Mouse (Mus musculus) neural tube, embryonic 12.5 days (tissue): ENCODE measurements around the gene Sowahb. TPM values are rescaled to one million over a fixed set of nuclear protein-coding genes. Genes with fewer than 3 reads are reported as not detected.
"Not testable (repeated sequence)": the region's sequence is repeated elsewhere in the genome, so short reads cannot be mapped to it uniquely, and the experiment has no call there.

Experiments
- ATAC-seq: fragments of 200-750 bp; cut with Nextera tagmentation; 2 replicates; pipeline ENCODE4 v1.8.0; 2017; ENCODE audit warnings: low read depth, mild to moderate bottlenecking, moderate TSS enrichment, moderate library complexity; ENCODE audit not compliant: low FRiP score
- H3K27ac ChIP-seq: fragments of 300-500 bp; sonication (generic); 2 replicates; pipeline ENCODE4 v1.5.1; 2016
- H3K27me3 ChIP-seq: fragments of 300-500 bp; sonication (generic); replicated peaks from 2 replicates; pipeline ENCODE4 v1.6.1; 2016; ENCODE audit warnings: mild to moderate bottlenecking
- H3K36me3 ChIP-seq: fragments of 300-500 bp; sonication (generic); 2 replicates; pipeline ENCODE4 v1.6.1; 2016; ENCODE audit warnings: mild to moderate bottlenecking
- H3K4me1 ChIP-seq: fragments of 300-500 bp; sonication (generic); 2 replicates; pipeline ENCODE4 v1.6.1; 2016
- H3K4me2 ChIP-seq: fragments of 300-500 bp; sonication (generic); replicated peaks from 2 replicates; pipeline ENCODE4 v1.6.1; 2016; ENCODE audit warnings: mild to moderate bottlenecking
- H3K4me3 ChIP-seq: fragments of 300-500 bp; sonication (generic); 2 replicates; pipeline ENCODE4 v1.5.1; 2016
- H3K9ac ChIP-seq: fragments of 300-500 bp; sonication (generic); 2 replicates; pipeline ENCODE4 v1.6.1; 2016; ENCODE audit warnings: mild to moderate bottlenecking
- H3K9me3 ChIP-seq: fragments of 300-500 bp; sonication (generic); 2 replicates; pipeline ENCODE4 v1.6.1; 2016; ENCODE audit warnings: mild to moderate bottlenecking
- WGBS: fragments of 180-500 bp; shearing (Covaris S2); methylation state at CpG from one replicate; pipeline ENCODE4 v1.1.7; 2016; 5-methylcytosine and 5-hydroxymethylcytosine counted together
- polyA plus RNA-seq: library from polyadenylated mRNA; unstranded; fragments of >200 nt; fragmentation: Nextera tagmentation; extraction: Ambion mirVana; gene quantifications from 2 replicates; pipeline ENCODE4 v1.2.1, GENCODE M21; 2016

Gene Sowahb
- polyA plus RNA-seq, 1 experiment from 2014 or later, result not detected

DNA sequence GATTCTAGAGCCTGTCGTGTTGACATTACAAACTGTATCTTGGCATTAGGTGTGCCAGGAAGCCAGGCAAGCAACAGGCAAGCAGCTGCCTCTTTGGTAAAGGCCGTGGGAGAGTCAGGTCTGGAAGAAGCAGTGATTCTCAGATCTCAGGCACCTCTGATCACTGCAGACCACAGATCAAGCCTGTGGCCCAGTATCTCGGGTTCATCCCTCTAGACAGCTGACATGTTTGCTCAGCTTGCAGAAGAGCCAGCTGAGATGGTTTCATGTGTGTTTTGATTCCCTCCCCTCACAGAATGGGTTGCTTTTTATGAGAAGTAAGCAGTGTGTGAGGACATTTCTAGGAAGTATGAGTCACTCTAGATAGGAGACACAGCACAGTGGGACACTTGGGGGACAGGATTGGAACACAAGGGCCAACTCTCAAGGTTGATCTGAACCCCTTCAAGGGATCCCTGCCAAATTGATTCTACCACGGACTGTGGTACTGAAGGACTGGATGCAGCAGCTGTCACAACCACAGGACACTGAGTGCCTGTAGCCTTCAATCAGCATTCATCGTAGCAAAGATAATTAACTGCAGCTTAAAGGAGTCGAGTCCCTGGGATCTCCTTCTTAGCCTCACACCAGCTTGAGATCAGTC is 24.7 kb downstream of the Sowahb start:
- 70% methylated on average over 6 of the region's 6 CpGs for WGBS

DNA sequence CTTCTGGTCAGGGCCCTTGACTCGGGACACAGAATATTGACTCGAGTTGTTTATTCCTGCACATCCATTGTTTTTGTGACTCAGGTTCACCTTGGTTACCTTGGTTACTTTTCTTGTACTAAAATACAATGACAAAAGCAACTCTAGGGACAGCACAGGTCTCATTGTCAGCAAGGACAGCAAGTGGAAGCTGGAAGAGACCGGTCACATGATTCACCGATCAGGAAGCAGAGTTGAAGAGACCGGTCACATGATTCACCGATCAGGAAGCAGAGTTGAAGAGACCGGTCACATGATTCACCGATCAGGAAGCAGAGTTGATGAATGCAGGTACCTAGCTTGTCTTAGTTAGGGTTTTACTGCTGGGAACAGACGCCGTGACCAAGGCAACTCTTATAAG is 25.6 kb downstream of the Sowahb start:
- H3K4me3 ChIP-seq, H3K4me1 ChIP-seq, ATAC-seq, H3K9me3 ChIP-seq, H3K27me3 ChIP-seq, H3K4me2 ChIP-seq, H3K36me3 ChIP-seq, H3K9ac ChIP-seq, H3K27ac ChIP-seq: not testable (repeated sequence)
- 93% methylated on average over 10 of the region's 10 CpGs for WGBS

More for the DNA sequence above, 24.7 kb downstream of the Sowahb start:
- H3K4me2 ChIP-seq, result no peak overlapping the region
- no peaks in the 10 kb centered on the region for H3K36me3 ChIP-seq
- H3K9me3 ChIP-seq, result no peaks in the 10 kb centered on the region
- H3K4me1 ChIP-seq, result peaks cover 8% of the 10 kb centered on the region; the same call in 1 of the 2 replicates
- H3K4me3 ChIP-seq, result no peak overlapping the region
- no peak overlapping the region for H3K9ac ChIP-seq
- ATAC-seq, result no peak
- H3K27ac ChIP-seq, result no peak overlapping the region
- no peaks in the 10 kb centered on the region for H3K27me3 ChIP-seq

- no peaks in the 10 kb centered on the region for H3K9me3 ChIP-seq
- 81% methylated on average over 3 of the region's 3 CpGs for WGBS
- no peaks in the 10 kb centered on the region for H3K4me1 ChIP-seq
- H3K36me3 ChIP-seq, result no peaks in the 10 kb centered on the region
- no peaks in the 10 kb centered on the region for H3K27me3 ChIP-seq
- H3K27ac ChIP-seq, result no peak overlapping the region
- no peak overlapping the region for H3K4me2 ChIP-seq
- H3K4me3 ChIP-seq, result no peak overlapping the region
- no peak for ATAC-seq
- H3K9ac ChIP-seq, result no peak overlapping the region
Observed at GRCm38 (mm10) chr5:93017678-93018077, 27.1 kb downstream of the Sowahb start.

- WGBS, result 88% methylated on average over 9 of the region's 9 CpGs
- ATAC-seq, result no peak
- H3K9me3 ChIP-seq, result no peaks in the 10 kb centered on the region
- H3K27ac ChIP-seq, result no peak overlapping the region
- H3K27me3 ChIP-seq, result no peaks in the 10 kb centered on the region
- no peak overlapping the region for H3K9ac ChIP-seq
- H3K4me2 ChIP-seq, result no peak overlapping the region
- no peaks in the 10 kb centered on the region for H3K36me3 ChIP-seq
- H3K4me1 ChIP-seq, result peaks cover 7% of the 10 kb centered on the region; the same call in 1 of the 2 replicates
- no peak overlapping the region for H3K4me3 ChIP-seq
Observed at GRCm38 (mm10) chr5:93008256-93008655, 36.6 kb downstream of the Sowahb start.

- H3K4me3 ChIP-seq, result peak overlapping the region; percentile 3; the same call in 1 of the 2 replicates
- no peak overlapping the region for H3K27ac ChIP-seq
- peak; percentile 58; the same call in 1 of the 2 replicates for ATAC-seq
- H3K9ac ChIP-seq, result no peak overlapping the region
- 37% methylated on average over 14 of the region's 14 CpGs for WGBS
- peaks cover 7% of the 10 kb centered on the region; the same call in 1 of the 2 replicates for H3K4me1 ChIP-seq
- H3K36me3 ChIP-seq, result no peaks in the 10 kb centered on the region
- no peaks in the 10 kb centered on the region for H3K27me3 ChIP-seq
- no peaks in the 10 kb centered on the region for H3K9me3 ChIP-seq
- H3K4me2 ChIP-seq, result peak overlapping the region; percentile 43
Observed at GRCm38 (mm10) chr5:93005815-93006341, 38.9 kb downstream of the Sowahb start.

- no peaks in the 10 kb centered on the region for H3K9me3 ChIP-seq
- ATAC-seq, result no peak
- peak overlapping the region; percentile 43 for H3K4me2 ChIP-seq
- 11% methylated on average over 20 of the region's 20 CpGs for whole genome bisulfite sequencing
- no peaks in the 10 kb centered on the region for H3K36me3 ChIP-seq
- no peak overlapping the region for H3K9ac ChIP-seq
- H3K27me3 ChIP-seq, result no peaks in the 10 kb centered on the region
- H3K4me1 ChIP-seq, result peaks cover 7% of the 10 kb centered on the region; the same call in 1 of the 2 replicates
- peak overlapping the region; percentile 3; the same call in 1 of the 2 replicates for H3K4me3 ChIP-seq
- H3K27ac ChIP-seq, result no peak overlapping the region
Observed at GRCm38 (mm10) chr5:93005229-93005814, 39.5 kb downstream of the Sowahb start.

GRCm38 (mm10) chr5:93002615-93003014 is 42.2 kb downstream of the Sowahb start:
- no peak overlapping the region for H3K9ac ChIP-seq
- no peak overlapping the region for H3K27ac ChIP-seq
- H3K9me3 ChIP-seq, result no peaks in the 10 kb centered on the region
- no peaks in the 10 kb centered on the region for H3K27me3 ChIP-seq
- H3K4me1 ChIP-seq, result peaks cover 16% of the 10 kb centered on the region
- H3K4me2 ChIP-seq, result no peak overlapping the region
- no peak for ATAC-seq
- H3K4me3 ChIP-seq, result no peak overlapping the region
- WGBS, result 94% methylated on average over 2 of the region's 2 CpGs
- no peaks in the 10 kb centered on the region for H3K36me3 ChIP-seq

DNA sequence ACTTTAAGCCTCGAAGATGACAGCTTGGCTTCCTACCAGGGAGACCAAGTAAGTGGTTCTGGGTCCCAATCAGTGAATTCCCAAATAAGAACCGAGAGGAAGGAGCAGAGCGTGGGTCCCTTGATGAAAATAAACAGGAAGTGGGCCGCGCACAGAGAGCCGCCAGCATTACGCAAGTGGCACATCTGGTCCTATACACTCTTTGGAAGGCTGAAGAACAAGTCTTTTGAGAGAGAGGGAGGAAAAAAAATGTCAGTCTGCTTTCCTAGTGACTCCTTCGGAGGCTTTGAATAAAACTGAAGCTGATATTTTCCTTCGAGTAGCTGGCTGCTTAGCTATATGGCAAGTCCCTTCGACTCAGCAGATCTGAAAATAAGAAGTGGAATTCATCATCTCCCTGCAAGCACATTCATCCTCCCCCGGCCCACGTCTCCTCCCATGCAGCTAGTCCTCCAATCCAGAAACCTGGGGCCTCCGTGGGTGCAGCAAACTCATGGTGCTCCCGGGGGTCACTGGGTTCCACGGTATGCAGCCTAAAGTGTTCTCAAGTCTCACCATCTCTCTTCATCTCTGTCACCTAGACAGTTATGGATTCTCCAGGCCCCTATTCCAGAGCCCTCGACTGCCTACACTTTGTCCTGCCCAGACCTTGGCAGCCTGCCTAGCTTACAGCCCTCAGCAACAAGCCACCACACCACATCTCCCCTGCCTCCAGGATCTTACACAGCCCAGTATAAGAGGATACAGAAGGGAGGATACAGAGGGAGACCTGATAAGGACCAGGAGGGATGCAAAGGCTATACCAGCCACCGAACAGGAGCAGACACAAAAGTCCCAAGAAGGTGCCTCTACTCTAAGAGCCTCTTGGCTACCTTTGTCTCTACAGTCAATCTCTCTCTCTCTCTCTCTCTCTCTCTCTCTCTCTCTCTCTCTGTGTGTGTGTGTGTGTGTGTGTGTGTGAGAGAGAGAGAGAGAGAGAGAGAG is 43.8 kb downstream of the Sowahb start:
- Histone ChIP-seq H3K9ac (no peak overlapping the region), H3K4me3 (no peak overlapping the region), H3K9me3 (no peaks in the 10 kb centered on the region), H3K4me1 (peaks cover 19% of the 10 kb centered on the region), H3K27ac (no peak overlapping the region), H3K36me3 (no peaks in the 10 kb centered on the region), H3K27me3 (no peaks in the 10 kb centered on the region), H3K4me2 (no peak overlapping the region)
- WGBS, result 72% methylated on average over 17 of the region's 17 CpGs
- no peak for ATAC-seq

DNA sequence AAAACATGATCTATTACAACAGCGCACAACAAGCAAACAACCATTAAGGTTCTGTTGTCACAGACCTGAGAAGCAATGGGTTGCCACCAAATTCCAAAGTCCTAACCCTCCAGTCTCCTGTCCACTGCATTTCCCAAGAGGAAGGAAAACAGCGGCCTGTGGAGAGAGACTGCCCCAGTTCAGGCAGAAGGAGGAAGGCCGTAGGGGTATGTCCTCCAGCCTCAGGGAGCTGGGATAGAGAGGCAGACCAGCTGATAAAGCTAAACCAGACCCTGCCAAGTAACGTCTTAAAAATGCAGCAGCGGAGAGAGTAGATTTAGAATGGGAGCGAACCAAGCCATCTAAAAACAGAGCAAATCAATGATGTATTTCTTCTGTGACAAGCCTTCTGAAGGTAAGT is 44.8 kb downstream of the Sowahb start:
- WGBS, result 84% methylated on average over 6 of the region's 6 CpGs
- no peak overlapping the region for H3K27ac ChIP-seq
- no peaks in the 10 kb centered on the region for H3K9me3 ChIP-seq
- no peaks in the 10 kb centered on the region for H3K36me3 ChIP-seq
- H3K4me3 ChIP-seq, result no peak overlapping the region
- H3K9ac ChIP-seq, result no peak overlapping the region
- no peak overlapping the region for H3K4me2 ChIP-seq
- peaks cover 13% of the 10 kb centered on the region; the same call in 1 of the 2 replicates for H3K4me1 ChIP-seq
- no peak for ATAC-seq
- no peaks in the 10 kb centered on the region for H3K27me3 ChIP-seq

GRCm38 (mm10) chr5:92998494-92999016 is 46.3 kb downstream of the Sowahb start:
- Histone ChIP-seq H3K27ac (no peak overlapping the region), H3K9me3 (no peaks in the 10 kb centered on the region)
- WGBS, result 41% methylated on average over 5 of the region's 5 CpGs

DNA sequence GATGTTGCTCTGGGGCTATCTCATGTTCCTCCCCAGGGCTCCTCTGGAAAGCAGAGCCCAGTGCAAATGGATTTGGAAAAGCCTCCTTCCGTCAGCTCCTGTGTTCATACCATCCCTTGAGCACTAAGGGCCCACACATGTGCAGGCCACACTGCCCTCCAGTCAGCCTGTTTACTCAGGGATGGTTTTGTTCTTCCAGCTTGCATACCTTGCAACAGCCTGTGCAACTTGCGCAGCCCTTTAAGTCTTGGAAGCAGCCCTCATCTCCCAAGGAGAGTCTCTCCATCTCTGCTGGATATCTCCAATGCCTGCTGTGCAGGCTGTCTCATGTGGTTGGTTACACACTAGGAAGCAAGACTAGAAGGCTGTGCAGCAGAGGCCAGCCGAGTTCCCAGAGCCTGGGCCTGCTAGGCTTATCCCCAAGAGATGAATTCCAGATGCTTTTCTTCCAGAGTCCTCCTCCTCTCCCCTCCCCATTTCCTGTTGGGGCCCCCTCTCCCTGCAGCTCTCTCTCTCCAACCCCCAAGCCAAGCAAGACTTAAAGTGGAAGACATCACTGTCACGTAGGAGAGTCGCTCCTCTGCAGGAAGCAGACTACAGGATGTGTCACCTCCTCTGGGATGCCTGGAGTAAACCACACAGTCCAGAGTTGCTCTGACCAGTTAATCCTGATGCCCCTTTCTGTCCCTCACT is 47.2 kb downstream of the Sowahb start:
- Histone ChIP-seq H3K27ac (peak overlapping the region; percentile 3; the same call in 1 of the 2 replicates), H3K4me2 (no peak overlapping the region), H3K27me3 (no peaks in the 10 kb centered on the region), H3K4me3 (no peak overlapping the region), H3K4me1 (peaks cover 13% of the 10 kb centered on the region; the same call in 1 of the 2 replicates), H3K9ac (no peak overlapping the region), H3K9me3 (no peaks in the 10 kb centered on the region), H3K36me3 (no peaks in the 10 kb centered on the region)
- ATAC-seq, result no peak
- WGBS, result 49% methylated on average over 5 of the region's 5 CpGs

More at GRCm38 (mm10) chr5:92998494-92999016, 46.3 kb downstream of the Sowahb start:
- no peaks in the 10 kb centered on the region for H3K36me3 ChIP-seq
- H3K4me3 ChIP-seq, result no peak overlapping the region
- no peak for ATAC-seq
- no peak overlapping the region for H3K9ac ChIP-seq
- no peaks in the 10 kb centered on the region for H3K27me3 ChIP-seq
- H3K4me1 ChIP-seq, result peaks cover 13% of the 10 kb centered on the region; the same call in 1 of the 2 replicates
- H3K4me2 ChIP-seq, result no peak overlapping the region
